Mouse (Mus musculus) kidney, embryonic 14.5 days (tissue): ENCODE results near the gene Dock1. TPM values are rescaled to one million over a fixed set of nuclear protein-coding genes. Genes with fewer than 3 reads are reported as not detected.

Experiments used
- ATAC-seq: fragments of 200-750 bp; cut with Nextera tagmentation; 2 replicates; pipeline ENCODE4 v1.8.0; 2017; ENCODE audit warnings: moderate number of reproducible peaks, mild to moderate bottlenecking, moderate TSS enrichment, moderate library complexity; ENCODE audit not compliant: low FRiP score, low TSS enrichment
- H3K27ac ChIP-seq: fragments of 300-500 bp; sonication (generic); 2 replicates; pipeline ENCODE4 v1.5.1; 2014; ENCODE audit warnings: low read depth, mild to moderate bottlenecking, low read length, moderate library complexity, mixed read lengths
- H3K27me3 ChIP-seq: fragments of 300-500 bp; sonication (generic); 2 replicates; pipeline ENCODE4 v1.6.1; 2014; ENCODE audit warnings: mild to moderate bottlenecking, low read length; ENCODE audit not compliant: control insufficient read depth, insufficient read depth
- H3K36me3 ChIP-seq: fragments of 300-500 bp; sonication (generic); 2 replicates; pipeline ENCODE4 v1.6.1; 2014; ENCODE audit warnings: low read length, mixed read lengths; ENCODE audit not compliant: control insufficient read depth, insufficient read depth
- H3K4me1 ChIP-seq: fragments of 300-500 bp; sonication (generic); 2 replicates; pipeline ENCODE4 v1.6.1; 2014; ENCODE audit warnings: low read length, mixed read lengths; ENCODE audit not compliant: control insufficient read depth, insufficient read depth
- H3K4me2 ChIP-seq: fragments of 300-500 bp; sonication (generic); replicated peaks from 2 replicates; pipeline ENCODE4 v1.6.1; 2014; ENCODE audit warnings: low read depth, mild to moderate bottlenecking, low read length
- H3K4me3 ChIP-seq: fragments of 300-500 bp; sonication (generic); 2 replicates; pipeline ENCODE4 v1.5.1; 2014; ENCODE audit warnings: mild to moderate bottlenecking, low read length
- H3K9ac ChIP-seq: fragments of 300-500 bp; sonication (generic); 2 replicates; pipeline ENCODE4 v1.6.1; 2014; ENCODE audit warnings: low read depth, mild to moderate bottlenecking, low read length, moderate library complexity
- H3K9me3 ChIP-seq: fragments of 300-500 bp; sonication (generic); 2 replicates; pipeline ENCODE4 v1.6.1; 2016; ENCODE audit warnings: low read length; ENCODE audit not compliant: control insufficient read depth
- WGBS: fragments of 180-500 bp; shearing (Covaris S2); extraction: QIAGEN DNeasy Blood & Tissue Kit; methylation state at CpG from one replicate; pipeline ENCODE4 v1.1.7; 2014; 5-methylcytosine and 5-hydroxymethylcytosine counted together
- polyA plus RNA-seq: library from polyadenylated mRNA; unstranded; fragments of >200 nt; fragmentation: Nextera tagmentation; extraction: Ambion mirVana; gene quantifications from 2 replicates; pipeline ENCODE4 v1.2.1, GENCODE M21; 2014

Gene Dock1
- polyA plus RNA-seq = 32.0 and 60.6 TPM in 2 replicates

GRCm38 (mm10) chr7:134670312-134671002 lies at the start of gene Dock1:
TSS of gene Dock1 (plus strand) at chr7:134670654.
- H3K36me3 ChIP-seq = no peaks in the 10 kb centered on the region
- peak within 1 kb of the TSS; percentile 83 for H3K4me3 ChIP-seq
- H3K9me3 ChIP-seq = no peaks in the 10 kb centered on the region
- peak; percentile 88 for ATAC-seq
- H3K4me2 ChIP-seq = peak within 1 kb of the TSS; percentile 57
- H3K4me1 ChIP-seq = peaks cover 31% of the 10 kb centered on the region
- no peaks in the 10 kb centered on the region; the same call in 1 of the 2 replicates for H3K27me3 ChIP-seq
- peak within 1 kb of the TSS; percentile 97 for H3K9ac ChIP-seq
- WGBS = 2% methylated on average over 72 of the region's 77 CpGs
- peak within 1 kb of the TSS; percentile 96 for H3K27ac ChIP-seq

GRCm38 (mm10) chr7:134627906-134628305 lies 42.5 kb upstream of the Dock1 start:
- 85% methylated on average over 4 of the region's 4 CpGs for WGBS
- no peak overlapping the region for H3K4me2 ChIP-seq
- no peak overlapping the region for H3K4me3 ChIP-seq
- H3K9me3 ChIP-seq = no peaks in the 10 kb centered on the region
- no peaks in the 10 kb centered on the region for H3K27me3 ChIP-seq
- no peak overlapping the region for H3K9ac ChIP-seq
- no peak overlapping the region for H3K27ac ChIP-seq
- ATAC-seq = no peak
- no peaks in the 10 kb centered on the region for H3K36me3 ChIP-seq
- no peaks in the 10 kb centered on the region for H3K4me1 ChIP-seq

GRCm38 (mm10) chr7:134650246-134650830 lies 20.1 kb upstream of the Dock1 start:
- no peak overlapping the region for H3K4me3 ChIP-seq
- H3K9ac ChIP-seq = no peak overlapping the region
- ATAC-seq = no peak
- no peaks in the 10 kb centered on the region for H3K36me3 ChIP-seq
- no peaks in the 10 kb centered on the region for H3K4me1 ChIP-seq
- 77% methylated on average over 8 of the region's 8 CpGs for WGBS
- no peak overlapping the region for H3K27ac ChIP-seq
- H3K4me2 ChIP-seq = no peak overlapping the region
- H3K9me3 ChIP-seq = no peaks in the 10 kb centered on the region
- no peaks in the 10 kb centered on the region for H3K27me3 ChIP-seq

GRCm38 (mm10) chr7:134651071-134651470 lies 19.4 kb upstream of the Dock1 start:
- 78% methylated on average over 3 of the region's 3 CpGs for WGBS
- ATAC-seq = no peak
- H3K4me1 ChIP-seq = no peaks in the 10 kb centered on the region
- no peaks in the 10 kb centered on the region for H3K9me3 ChIP-seq
- H3K9ac ChIP-seq = no peak overlapping the region
- no peak overlapping the region for H3K4me2 ChIP-seq
- H3K27me3 ChIP-seq = no peaks in the 10 kb centered on the region
- no peak overlapping the region for H3K4me3 ChIP-seq
- H3K36me3 ChIP-seq = no peaks in the 10 kb centered on the region
- no peak overlapping the region for H3K27ac ChIP-seq

- 25% methylated on average over 2 of the region's 2 CpGs for WGBS
- Histone ChIP-seq H3K27ac (no peak overlapping the region), H3K9ac (no peak overlapping the region), H3K4me2 (no peak overlapping the region), H3K36me3 (no peaks in the 10 kb centered on the region), H3K4me1 (no peaks in the 10 kb centered on the region), H3K9me3 (peaks cover 4% of the 10 kb centered on the region), H3K27me3 (no peaks in the 10 kb centered on the region; the same call in 1 of the 2 replicates), H3K4me3 (no peak overlapping the region)
- ATAC-seq = 0 out of 2 replicates have a peak, but pooled peaks have one; percentile 39
Observed at GRCm38 (mm10) chr7:134663241-134663640, 7.2 kb upstream of the Dock1 start.

GRCm38 (mm10) chr7:134665642-134666282 lies 4.7 kb upstream of the Dock1 start:
- H3K9me3 ChIP-seq = no peaks in the 10 kb centered on the region
- H3K27ac ChIP-seq = no peak overlapping the region
- no peak overlapping the region for H3K4me2 ChIP-seq
- H3K4me3 ChIP-seq = no peak overlapping the region
- no peaks in the 10 kb centered on the region; the same call in 1 of the 2 replicates for H3K27me3 ChIP-seq
- H3K36me3 ChIP-seq = no peaks in the 10 kb centered on the region
- peaks cover 10% of the 10 kb centered on the region for H3K4me1 ChIP-seq
- 68% methylated on average over 5 of the region's 5 CpGs for WGBS
- ATAC-seq = no peak
- no peak overlapping the region for H3K9ac ChIP-seq

- Histone ChIP-seq H3K4me3 (no peak overlapping the region), H3K27ac (no peak overlapping the region), H3K9ac (no peak overlapping the region), H3K4me1 (peaks cover 16% of the 10 kb centered on the region), H3K36me3 (no peaks in the 10 kb centered on the region), H3K9me3 (no peaks in the 10 kb centered on the region), H3K4me2 (no peak overlapping the region), H3K27me3 (no peaks in the 10 kb centered on the region; the same call in 1 of the 2 replicates)
- WGBS = 90% methylated on average over 4 of the region's 4 CpGs
- ATAC-seq = no peak
Observed at GRCm38 (mm10) chr7:134667271-134667702, 3.2 kb upstream of the Dock1 start.

GRCm38 (mm10) chr7:134669474-134670311 lies 761 bp upstream of the Dock1 start:
- H3K36me3 ChIP-seq = no peaks in the 10 kb centered on the region
- peak overlapping the region; percentile 97; the same call in 1 of the 2 replicates for H3K9ac ChIP-seq
- H3K27me3 ChIP-seq = no peaks in the 10 kb centered on the region; the same call in 1 of the 2 replicates
- H3K4me1 ChIP-seq = peaks cover 31% of the 10 kb centered on the region
- 88% methylated on average over 14 of the region's 14 CpGs for WGBS
- no peak; the same call in 1 of the 2 replicates for ATAC-seq
- peak overlapping the region; percentile 57 for H3K4me2 ChIP-seq
- peak overlapping the region; percentile 96; the same call in 1 of the 2 replicates for H3K27ac ChIP-seq
- H3K4me3 ChIP-seq = peak overlapping the region; percentile 83
- no peaks in the 10 kb centered on the region for H3K9me3 ChIP-seq
